8 mouse cellular contexts compared by ENCODE assay signal in the genomic region with DNA sequence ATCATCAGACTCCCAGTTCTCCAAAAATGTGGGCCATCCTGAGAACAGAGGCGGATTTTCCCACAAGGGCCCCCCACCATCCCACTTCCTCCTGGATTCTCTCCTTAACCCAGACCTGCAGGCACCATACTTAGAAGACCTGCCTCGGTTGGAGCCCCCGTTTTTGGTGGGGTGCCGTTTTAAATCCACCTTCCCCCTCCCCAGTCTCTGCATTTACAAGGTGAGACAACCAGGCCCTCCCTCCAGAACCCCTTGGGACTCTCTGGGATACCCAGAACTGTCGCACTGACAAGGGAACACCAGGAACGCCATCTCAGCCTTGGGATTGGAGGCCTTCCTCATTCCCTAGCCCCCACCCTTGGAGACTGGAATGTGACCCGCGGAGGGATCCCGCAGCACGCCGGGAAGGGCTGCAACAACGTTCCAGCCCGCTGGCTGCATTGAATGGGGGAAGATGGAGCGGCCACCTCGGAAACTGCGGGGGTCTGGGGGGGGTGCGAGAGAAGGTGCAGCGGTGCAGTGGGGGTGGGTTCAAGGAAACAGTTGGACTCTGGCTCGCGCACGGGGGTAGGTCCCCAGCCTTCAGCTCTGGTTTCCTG. TPM values are rescaled to one million over a fixed set of nuclear protein-coding genes. Genes with fewer than 3 reads are reported as not detected.
DNase-seq lines count a peak whose midpoint lies in the region; ATAC-seq lines count a peak whose summit lies in the region.

No protein-coding gene starts in this region.

- DNase-seq in heart, postnatal 36 days = no peak
- peak; percentile 76 for DNase-seq in embryo, embryonic 10 days (ENCODE audit: low spot score)
- peak; percentile 93 for DNase-seq in midbrain, embryonic 11.5 days (ENCODE audit: low spot score, missing footprints)
- no peak for DNase-seq in spleen, postnatal 36 days (ENCODE audit: low spot score in 2 of 2)
- DNase-seq in lung, postnatal 25 days (ENCODE audit: low spot score) = no peak

- no peaks in the 10 kb centered on the region for H3K36me3 ChIP-seq in heart, embryonic 15.5 days
- no peaks in the 10 kb centered on the region for H3K36me3 ChIP-seq in hindbrain, embryonic 13.5 days
- no peaks in the 10 kb centered on the region for H3K36me3 ChIP-seq in midbrain, embryonic 11.5 days (ENCODE audit: control insufficient read depth, insufficient read depth, low read length)

- ATAC-seq in heart, embryonic 15.5 days (replicated peaks; ENCODE audit: insufficient number of reproducible peaks, insufficient read depth, low FRiP score, low read depth) = no peak
- peak; percentile 14; the same call in 1 of the 2 replicates for ATAC-seq in hindbrain, embryonic 13.5 days (ENCODE audit: low FRiP score)
- ATAC-seq in midbrain, embryonic 11.5 days (ENCODE audit: low FRiP score) = peak; percentile 7; the same call in 1 of the 2 replicates
- ATAC-seq in megakaryocyte, adult 5-6 weeks (ENCODE audit: poor library complexity, severe bottlenecking) = no peak

- no peak overlapping the region for H3K9ac ChIP-seq in heart, embryonic 15.5 days
- H3K9ac ChIP-seq in hindbrain, embryonic 13.5 days = peak overlapping the region; percentile 80
- H3K9ac ChIP-seq in midbrain, embryonic 11.5 days (ENCODE audit: low read length) = peak overlapping the region; percentile 65

- H3K27me3 ChIP-seq in heart, embryonic 15.5 days = peaks cover 72% of the 10 kb centered on the region
- H3K27me3 ChIP-seq in hindbrain, embryonic 13.5 days = 0 out of 2 replicates have a peak, but pooled peaks cover 11% of the 10 kb centered on the region
- H3K27me3 ChIP-seq in midbrain, embryonic 11.5 days (ENCODE audit: control insufficient read depth, insufficient read depth, low read length) = no peaks in the 10 kb centered on the region

- peak overlapping the region; percentile 63 for H3K4me3 ChIP-seq in heart, embryonic 15.5 days
- H3K4me3 ChIP-seq in hindbrain, embryonic 13.5 days = peak overlapping the region; percentile 75
- H3K4me3 ChIP-seq in midbrain, embryonic 11.5 days (ENCODE audit: low read depth, low read length) = peak overlapping the region; percentile 73

- H3K27ac ChIP-seq in heart, embryonic 15.5 days = no peak overlapping the region
- H3K27ac ChIP-seq in hindbrain, embryonic 13.5 days = 0 out of 2 replicates have a peak overlapping the region, but pooled peaks have one; percentile 12
- H3K27ac ChIP-seq in midbrain, embryonic 11.5 days (ENCODE audit: low read depth, low read length) = no peak overlapping the region

- intact Hi-C loops in heart, postnatal 36 days (cut with DNase I) = no loop called here

- H3K9me3 ChIP-seq in heart, embryonic 15.5 days (replicated peaks) = no peaks in the 10 kb centered on the region
- H3K9me3 ChIP-seq in hindbrain, embryonic 13.5 days = no peaks in the 10 kb centered on the region
- H3K9me3 ChIP-seq in midbrain, embryonic 11.5 days (ENCODE audit: control insufficient read depth, low read length) = no peaks in the 10 kb centered on the region

- peaks cover 55% of the 10 kb centered on the region for H3K4me1 ChIP-seq in heart, embryonic 15.5 days (replicated peaks)
- peaks cover 50% of the 10 kb centered on the region for H3K4me1 ChIP-seq in hindbrain, embryonic 13.5 days (replicated peaks)
- H3K4me1 ChIP-seq in midbrain, embryonic 11.5 days (ENCODE audit: control insufficient read depth, insufficient read depth, low read length) = peaks cover 28% of the 10 kb centered on the region

- peak overlapping the region; percentile 94 for H3K4me2 ChIP-seq in heart, embryonic 15.5 days
- peak overlapping the region; percentile 86 for H3K4me2 ChIP-seq in hindbrain, embryonic 13.5 days
- peak overlapping the region; percentile 84 for H3K4me2 ChIP-seq in midbrain, embryonic 11.5 days

- WGBS in heart, embryonic 15.5 days = 13% methylated on average over 21 of the region's 21 CpGs
- 6% methylated on average over 21 of the region's 21 CpGs for WGBS in hindbrain, embryonic 13.5 days
- 4% methylated on average over 21 of the region's 21 CpGs for WGBS in midbrain, embryonic 11.5 days

RNA-seq across cellular contexts. Expression of a gene that starts 23.3 kb away (rescaled TPM):
- polyA plus RNA-seq in heart, embryonic 15.5 days (2015; fragmentation: Nextera tagmentation; extraction: Ambion mirVana) = 1.4 and 3.1 TPM in 2 replicates
- 1 to 10 TPM; 3.5 to 3.6 TPM for total RNA-seq in heart, postnatal 36 days (2021)
- 5.3 and 5.4 TPM in 2 replicates for polyA plus RNA-seq in hindbrain, embryonic 13.5 days (2015; fragmentation: Nextera tagmentation; extraction: Ambion mirVana)
- polyA plus RNA-seq in midbrain, embryonic 11.5 days (2014; fragmentation: Nextera tagmentation; extraction: Ambion mirVana) = 3.3 and 3.7 TPM in 2 replicates
- total RNA-seq in megakaryocyte, adult 5-6 weeks (2015) = not detected in 2 replicates
- not detected in 2 replicates for total RNA-seq in megakaryocyte, adult 5-6 weeks (2017)

RNA-seq across cellular contexts. Expression of a gene that starts 48.4 kb away (rescaled TPM):
- 40.8 and 48.8 TPM in 2 replicates for polyA plus RNA-seq in heart, embryonic 15.5 days (2015; fragmentation: Nextera tagmentation; extraction: Ambion mirVana)
- total RNA-seq in heart, postnatal 36 days (2021) = 10 to 100 TPM; 26.3 to 31.0 TPM
- 104 and 106 TPM in 2 replicates for polyA plus RNA-seq in hindbrain, embryonic 13.5 days (2015; fragmentation: Nextera tagmentation; extraction: Ambion mirVana)
- polyA plus RNA-seq in midbrain, embryonic 11.5 days (2014; fragmentation: Nextera tagmentation; extraction: Ambion mirVana) = 105 and 106 TPM in 2 replicates
- total RNA-seq in megakaryocyte, adult 5-6 weeks (2015) = 9.4 and 12.5 TPM in 2 replicates
- 20.0 and 26.1 TPM in 2 replicates for total RNA-seq in megakaryocyte, adult 5-6 weeks (2017)

RNA-seq across cellular contexts. Expression of a gene that starts 48.4 kb away (rescaled TPM):
- 10.8 and 13.2 TPM in 2 replicates for polyA plus RNA-seq in heart, embryonic 15.5 days (2015; fragmentation: Nextera tagmentation; extraction: Ambion mirVana)
- 10 to 100 TPM; 11.3 to 15.7 TPM for total RNA-seq in heart, postnatal 36 days (2021)
- polyA plus RNA-seq in hindbrain, embryonic 13.5 days (2015; fragmentation: Nextera tagmentation; extraction: Ambion mirVana) = 17.6 and 18.0 TPM in 2 replicates
- polyA plus RNA-seq in midbrain, embryonic 11.5 days (2014; fragmentation: Nextera tagmentation; extraction: Ambion mirVana) = 20.0 and 26.9 TPM in 2 replicates
- 28.3 and 37.5 TPM in 2 replicates for total RNA-seq in megakaryocyte, adult 5-6 weeks (2015)
- 14.1 and 22.2 TPM in 2 replicates for total RNA-seq in megakaryocyte, adult 5-6 weeks (2017)

RNA-seq across cellular contexts. Expression of a gene that starts 49.5 kb away (rescaled TPM):
- 2.1 and 2.3 TPM in 2 replicates for polyA plus RNA-seq in heart, embryonic 15.5 days (2015; fragmentation: Nextera tagmentation; extraction: Ambion mirVana)
- total RNA-seq in heart, postnatal 36 days (2021) = 10 to 100 TPM; 15.8 to 17.1 TPM
- 1.1 and 1.4 TPM in 2 replicates for polyA plus RNA-seq in hindbrain, embryonic 13.5 days (2015; fragmentation: Nextera tagmentation; extraction: Ambion mirVana)
- 0.51 and 0.53 TPM in 2 replicates for polyA plus RNA-seq in midbrain, embryonic 11.5 days (2014; fragmentation: Nextera tagmentation; extraction: Ambion mirVana)
- total RNA-seq in megakaryocyte, adult 5-6 weeks (2015) = not detected in 2 replicates
- total RNA-seq in megakaryocyte, adult 5-6 weeks (2017) = 1.3 TPM in 1 of 2 replicates, not detected in the other

Comparison
In these comparisons a context has a peak if more than half of its experiments do, and no peak if none do; other contexts are left out.
1. ATAC-seq: peak in hindbrain, embryonic 13.5 days (single experiment) and midbrain, embryonic 11.5 days (single experiment); none in heart, embryonic 15.5 days (single experiment) and megakaryocyte, adult 5-6 weeks (single experiment).
2. DNase-seq: peak in embryo, embryonic 10 days (single experiment) and midbrain, embryonic 11.5 days (single experiment); none in heart, postnatal 36 days (0 of 2), spleen, postnatal 36 days (0 of 2) and lung, postnatal 25 days (single experiment).
3. Peak in every context shown above with its lines, with median percentiles within 50 percentile points of each other: H3K4me2 ChIP-seq and H3K4me3 ChIP-seq.